23 mouse cellular contexts compared by ENCODE assay signal in the genomic region with DNA sequence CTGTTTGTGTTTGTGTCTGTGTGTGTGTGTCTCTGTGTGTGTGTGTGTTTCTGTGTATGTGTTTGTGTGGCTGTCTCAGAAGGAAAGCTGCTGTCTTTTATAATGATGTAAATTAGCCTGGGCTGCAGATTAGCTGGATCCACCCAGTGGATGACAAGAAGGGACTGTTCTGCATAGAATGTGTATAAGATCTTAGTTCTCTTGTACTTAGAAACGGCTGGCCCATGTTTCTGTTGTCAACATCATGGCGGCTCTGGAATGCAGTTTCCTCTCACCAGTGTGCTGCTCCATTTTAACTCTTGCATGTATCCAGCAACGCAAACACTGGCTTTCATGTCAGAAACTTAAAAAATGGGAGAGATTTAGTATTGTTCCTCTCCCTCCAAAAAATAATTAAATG.
DNase-seq lines count a peak whose midpoint lies in the region; ATAC-seq lines count a peak whose summit lies in the region.
"Had no signal": no experiment of that assay in that cellular context is flagged by ENCODE, and none has a peak within 500 bp of the region (broad histone marks: within the 10 kb centered on the region; RNA-seq: fewer than 3 reads in every experiment).

No protein-coding gene starts in this region.

- H3K4me3 ChIP-seq in hindbrain, embryonic 15.5 days: no peak overlapping the region
- no peak overlapping the region for H3K4me3 ChIP-seq in hindbrain, embryonic 10.5 days
- H3K4me3 ChIP-seq: limb, embryonic 13.5 days; megakaryocyte, embryonic 14.5 days; myocyte had no signal

- H3K4me2 ChIP-seq in hindbrain, embryonic 15.5 days: no peak overlapping the region
- H3K4me2 ChIP-seq: limb, embryonic 13.5 days; liver, embryonic 11.5 days had no signal

- H3K4me1 ChIP-seq in hindbrain, embryonic 15.5 days (replicated peaks): peaks cover 21% of the 10 kb centered on the region
- peaks cover 30% of the 10 kb centered on the region for H3K4me1 ChIP-seq in hindbrain, embryonic 10.5 days (replicated peaks)
- H3K4me1 ChIP-seq: megakaryocyte, embryonic 14.5 days had no signal

- peaks cover 28% of the 10 kb centered on the region for H3K36me3 ChIP-seq in hindbrain, embryonic 15.5 days
- H3K36me3 ChIP-seq in hindbrain, embryonic 10.5 days: peaks cover 68% of the 10 kb centered on the region

- no peaks in the 10 kb centered on the region for H3K9me3 ChIP-seq in hindbrain, embryonic 15.5 days
- H3K9me3 ChIP-seq in hindbrain, embryonic 10.5 days: 0 out of 2 replicates have a peak, but pooled peaks cover 2% of the 10 kb centered on the region
- H3K9me3 ChIP-seq: megakaryocyte, embryonic 14.5 days had no signal

- no peaks in the 10 kb centered on the region for H3K27me3 ChIP-seq in hindbrain, embryonic 15.5 days
- H3K27me3 ChIP-seq in hindbrain, embryonic 10.5 days (ENCODE audit: insufficient read depth, poor library complexity, severe bottlenecking): peaks cover 9% of the 10 kb centered on the region
- H3K27me3 ChIP-seq: limb, embryonic 13.5 days; megakaryocyte, embryonic 14.5 days had no signal

- WGBS in hindbrain, embryonic 15.5 days: 53% methylated on average over 3 of the region's 3 CpGs
- 66% methylated on average over 3 of the region's 3 CpGs for WGBS in hindbrain, embryonic 10.5 days

- H3K27ac ChIP-seq in hindbrain, embryonic 15.5 days (replicated peaks): peak overlapping the region; percentile 80; the same call in 1 of the 2 replicates
- H3K27ac ChIP-seq in hindbrain, embryonic 10.5 days: no peak overlapping the region

- no peak for DNase-seq in hindbrain, embryonic 10.5 days (ENCODE audit: low spot score)
- DNase-seq in kidney, postnatal 4 days: peak; percentile 34 to 44
- DNase-seq in kidney, postnatal 25 days: no peak
- DNase-seq in ES-CJ7 (ENCODE audit: low read depth, low spot score) (peak; percentile 11), R1 (ENCODE audit: low read depth, low spot score) (peak; percentile 34)
- DNase-seq in cerebellum, adult 8-10 months: no peak
- DNase-seq: adrenal gland, postnatal 14 days; B cell, adult 2 months; cerebellum, adult 11-12 months; cerebellum, postnatal 14 days; gastrocnemius, postnatal 14 days; heart, postnatal 14 days; lung, postnatal 4 days; retina, postnatal 1 day; right cerebral cortex, postnatal 14 days; thymus, postnatal 4 days had no signal

- H3K9ac ChIP-seq in hindbrain, embryonic 15.5 days: no peak overlapping the region
- H3K9ac ChIP-seq: limb, embryonic 13.5 days had no signal

- ATAC-seq in hindbrain, embryonic 15.5 days (ENCODE audit: low FRiP score, low read depth): no peak
- ATAC-seq: forebrain, embryonic 14.5 days; intestine, embryonic 16.5 days had no signal

Comparison
In these comparisons a context has a peak if more than half of its experiments do, and no peak if none do; other contexts are left out.
1. DNase-seq: peak in kidney, postnatal 4 days (2 of 2), ES-CJ7 (single experiment) and R1 (single experiment); none in hindbrain, embryonic 10.5 days (single experiment), kidney, postnatal 25 days (0 of 2) and cerebellum, adult 8-10 months (single experiment).